Mouse (Mus musculus) forebrain, embryonic 12.5 days (tissue): Measurements from ENCODE around the gene Fcgr4. TPM values are rescaled to one million over a fixed set of nuclear protein-coding genes. Genes with fewer than 3 reads are reported as not detected.
"Not testable (repeated sequence)": the region's sequence is repeated elsewhere in the genome, so short reads cannot be mapped to it uniquely, and the experiment has no call there.

Experiments
- ATAC-seq: fragments of 200-750 bp; cut with Nextera tagmentation; 2 replicates; pipeline ENCODE4 v1.8.0; 2017; ENCODE audit warnings: moderate TSS enrichment; ENCODE audit not compliant: low FRiP score
- H3K27ac ChIP-seq: fragments of 300-500 bp; sonication (generic); 2 replicates; pipeline ENCODE4 v1.5.1; 2016; ENCODE audit warnings: mild to moderate bottlenecking
- H3K27me3 ChIP-seq: fragments of 300-500 bp; sonication (generic); 2 replicates; pipeline ENCODE4 v1.6.1; 2016; ENCODE audit warnings: mild to moderate bottlenecking
- H3K36me3 ChIP-seq: fragments of 300-500 bp; sonication (generic); replicated peaks from 2 replicates; pipeline ENCODE4 v1.6.1; 2016; ENCODE audit warnings: mild to moderate bottlenecking
- H3K4me1 ChIP-seq: fragments of 300-500 bp; sonication (generic); 2 replicates; pipeline ENCODE4 v1.6.1; 2016
- H3K4me2 ChIP-seq: fragments of 300-500 bp; sonication (generic); 2 replicates; pipeline ENCODE4 v1.6.1; 2016; ENCODE audit warnings: mild to moderate bottlenecking, moderate library complexity
- H3K4me3 ChIP-seq: fragments of 300-500 bp; sonication (generic); replicated peaks from 2 replicates; pipeline ENCODE4 v1.5.1; 2016; ENCODE audit warnings: mild to moderate bottlenecking
- H3K9ac ChIP-seq: fragments of 300-500 bp; sonication (generic); 2 replicates; pipeline ENCODE4 v1.6.1; 2016; ENCODE audit warnings: mild to moderate bottlenecking
- H3K9me3 ChIP-seq: fragments of 300-500 bp; sonication (generic); 2 replicates; pipeline ENCODE4 v1.6.1; 2016
- WGBS: fragments of 180-500 bp; shearing (Covaris S2); methylation state at CpG from one replicate; pipeline ENCODE4 v1.1.7; 2016; 5-methylcytosine and 5-hydroxymethylcytosine counted together
- polyA plus RNA-seq: library from polyadenylated mRNA; unstranded; fragments of >200 nt; fragmentation: Nextera tagmentation; extraction: Ambion mirVana; gene quantifications from 2 replicates; pipeline ENCODE4 v1.2.1, GENCODE M21; 2016

The Fcgr4 gene
- 0.26 and 0.31 TPM in 2 replicates for polyA plus RNA-seq

- Histone ChIP-seq H3K4me2 (no peak within 1 kb of the TSS), H3K4me3 (no peak within 1 kb of the TSS), H3K27me3 (no peaks in the 10 kb centered on the region), H3K27ac (no peak within 1 kb of the TSS), H3K36me3 (no peaks in the 10 kb centered on the region), H3K9me3 (no peaks in the 10 kb centered on the region), H3K4me1 (no peaks in the 10 kb centered on the region), H3K9ac (no peak within 1 kb of the TSS)
- 87% methylated on average over 2 of the region's 2 CpGs for WGBS
- ATAC-seq: no peak
Observed at GRCm38 (mm10) chr1:171018737-171019136, at the start of gene Fcgr4. TSS of gene Fcgr4 (plus strand) at chr1:171018920.

GRCm38 (mm10) chr1:170972494-170972893, 46.2 kb upstream of the Fcgr4 start:
- Histone ChIP-seq H3K4me3 (no peak overlapping the region), H3K27ac (no peak overlapping the region), H3K36me3 (no peaks in the 10 kb centered on the region), H3K9me3 (no peaks in the 10 kb centered on the region), H3K27me3 (no peaks in the 10 kb centered on the region), H3K4me1 (no peaks in the 10 kb centered on the region), H3K4me2 (no peak overlapping the region), H3K9ac (no peak overlapping the region)
- ATAC-seq: no peak
- 86% methylated on average over 6 of the region's 6 CpGs for WGBS

- Histone ChIP-seq H3K9me3 (no peaks in the 10 kb centered on the region), H3K4me1 (no peaks in the 10 kb centered on the region), H3K4me2 (no peak overlapping the region), H3K9ac (no peak overlapping the region), H3K36me3 (no peaks in the 10 kb centered on the region), H3K27ac (no peak overlapping the region), H3K27me3 (no peaks in the 10 kb centered on the region), H3K4me3 (no peak overlapping the region)
- ATAC-seq: no peak
- WGBS: 91% methylated on average over 4 of the region's 4 CpGs
Observed at GRCm38 (mm10) chr1:170972936-170973335, 45.8 kb upstream of the Fcgr4 start.

- Histone ChIP-seq H3K4me1 (no peaks in the 10 kb centered on the region), H3K27ac (no peak overlapping the region), H3K9me3 (no peaks in the 10 kb centered on the region), H3K36me3 (no peaks in the 10 kb centered on the region), H3K9ac (no peak overlapping the region), H3K4me3 (no peak overlapping the region), H3K27me3 (no peaks in the 10 kb centered on the region; the same call in 1 of the 2 replicates), H3K4me2 (no peak overlapping the region)
- WGBS: 89% methylated on average over 8 of the region's 8 CpGs
- no peak for ATAC-seq
Observed at GRCm38 (mm10) chr1:170974171-170974570, 44.5 kb upstream of the Fcgr4 start.

GRCm38 (mm10) chr1:170974736-170975135, 44.0 kb upstream of the Fcgr4 start:
- WGBS: 97% methylated on average over 2 of the region's 2 CpGs
- no peaks in the 10 kb centered on the region for H3K36me3 ChIP-seq
- no peak overlapping the region for H3K4me2 ChIP-seq
- H3K4me1 ChIP-seq: no peaks in the 10 kb centered on the region
- no peak for ATAC-seq
- no peaks in the 10 kb centered on the region for H3K9me3 ChIP-seq
- H3K9ac ChIP-seq: no peak overlapping the region
- H3K27me3 ChIP-seq: no peaks in the 10 kb centered on the region; the same call in 1 of the 2 replicates
- no peak overlapping the region for H3K4me3 ChIP-seq
- H3K27ac ChIP-seq: no peak overlapping the region

- not testable (repeated sequence) for H3K9me3 ChIP-seq, ATAC-seq, H3K36me3 ChIP-seq, H3K4me2 ChIP-seq, H3K4me1 ChIP-seq, H3K27ac ChIP-seq, H3K9ac ChIP-seq, H3K4me3 ChIP-seq, H3K27me3 ChIP-seq
- WGBS: 86% methylated on average over 2 of the region's 2 CpGs
Observed at GRCm38 (mm10) chr1:170975350-170975749, 43.4 kb upstream of the Fcgr4 start.

- H3K9me3 ChIP-seq: no peaks in the 10 kb centered on the region
- no peaks in the 10 kb centered on the region for H3K36me3 ChIP-seq
- H3K4me2 ChIP-seq: no peak overlapping the region
- no peak overlapping the region for H3K9ac ChIP-seq
- 75% methylated on average over 7 of the region's 7 CpGs for WGBS
- no peaks in the 10 kb centered on the region; the same call in 1 of the 2 replicates for H3K27me3 ChIP-seq
- H3K4me1 ChIP-seq: no peaks in the 10 kb centered on the region
- H3K4me3 ChIP-seq: no peak overlapping the region
- no peak overlapping the region for H3K27ac ChIP-seq
- no peak for ATAC-seq
Observed at GRCm38 (mm10) chr1:170975751-170976161, 43.0 kb upstream of the Fcgr4 start.

- no peaks in the 10 kb centered on the region for H3K4me1 ChIP-seq
- no peaks in the 10 kb centered on the region for H3K36me3 ChIP-seq
- ATAC-seq: no peak
- no peaks in the 10 kb centered on the region for H3K9me3 ChIP-seq
- 89% methylated on average over 5 of the region's 5 CpGs for WGBS
- H3K9ac ChIP-seq: no peak within 1 kb of the TSS
- H3K4me3 ChIP-seq: no peak within 1 kb of the TSS
- H3K27ac ChIP-seq: no peak within 1 kb of the TSS
- H3K4me2 ChIP-seq: no peak within 1 kb of the TSS
- no peaks in the 10 kb centered on the region; the same call in 1 of the 2 replicates for H3K27me3 ChIP-seq
Observed at GRCm38 (mm10) chr1:170976447-170976846, 42.3 kb upstream of the Fcgr4 start, which contains the start of gene Fcgr2b. TSS of gene Fcgr2b (minus strand) at chr1:170976547.

GRCm38 (mm10) chr1:170978601-170979000, 40.1 kb upstream of the Fcgr4 start:
- no peaks in the 10 kb centered on the region for H3K4me1 ChIP-seq
- no peaks in the 10 kb centered on the region for H3K9me3 ChIP-seq
- H3K4me3 ChIP-seq: no peak overlapping the region
- no peak overlapping the region for H3K9ac ChIP-seq
- no peaks in the 10 kb centered on the region for H3K36me3 ChIP-seq
- ATAC-seq: no peak
- 80% methylated on average over 4 of the region's 4 CpGs for WGBS
- no peaks in the 10 kb centered on the region; the same call in 1 of the 2 replicates for H3K27me3 ChIP-seq
- no peak overlapping the region for H3K27ac ChIP-seq
- no peak overlapping the region for H3K4me2 ChIP-seq

- H3K9ac ChIP-seq, H3K4me1 ChIP-seq, H3K27ac ChIP-seq, H3K9me3 ChIP-seq, H3K36me3 ChIP-seq, H3K4me2 ChIP-seq, H3K4me3 ChIP-seq, H3K27me3 ChIP-seq, ATAC-seq: not testable (repeated sequence)
- 85% methylated on average over 1 of the region's 1 CpGs for WGBS
Observed at GRCm38 (mm10) chr1:170981679-170982078, 37.0 kb upstream of the Fcgr4 start.

- WGBS: 85% methylated on average over 2 of the region's 2 CpGs
- H3K4me2 ChIP-seq: no peak overlapping the region
- H3K4me3 ChIP-seq: no peak overlapping the region
- H3K27me3 ChIP-seq: no peaks in the 10 kb centered on the region; the same call in 1 of the 2 replicates
- H3K9ac ChIP-seq: no peak overlapping the region
- H3K4me1 ChIP-seq: no peaks in the 10 kb centered on the region
- no peaks in the 10 kb centered on the region for H3K9me3 ChIP-seq
- ATAC-seq: no peak
- no peaks in the 10 kb centered on the region for H3K36me3 ChIP-seq
- no peak overlapping the region for H3K27ac ChIP-seq
Observed at GRCm38 (mm10) chr1:170982301-170982700, 36.4 kb upstream of the Fcgr4 start.

- Histone ChIP-seq H3K27me3 (no peaks in the 10 kb centered on the region; the same call in 1 of the 2 replicates), H3K9ac (no peak overlapping the region), H3K9me3 (no peaks in the 10 kb centered on the region), H3K4me1 (no peaks in the 10 kb centered on the region), H3K4me3 (no peak overlapping the region), H3K36me3 (no peaks in the 10 kb centered on the region), H3K4me2 (no peak overlapping the region), H3K27ac (no peak overlapping the region)
- ATAC-seq: no peak
- WGBS: 85% methylated on average over 4 of the region's 4 CpGs
Observed at GRCm38 (mm10) chr1:170983066-170983465, 35.7 kb upstream of the Fcgr4 start.

GRCm38 (mm10) chr1:170985092-170985491, 33.6 kb upstream of the Fcgr4 start:
- H3K27ac ChIP-seq: no peak overlapping the region
- no peaks in the 10 kb centered on the region for H3K4me1 ChIP-seq
- no peak for ATAC-seq
- no peak overlapping the region for H3K4me3 ChIP-seq
- WGBS: 90% methylated on average over 3 of the region's 3 CpGs
- H3K36me3 ChIP-seq: no peaks in the 10 kb centered on the region
- no peaks in the 10 kb centered on the region for H3K9me3 ChIP-seq
- H3K9ac ChIP-seq: no peak overlapping the region
- 0 out of 2 replicates have a peak, but pooled peaks cover 5% of the 10 kb centered on the region for H3K27me3 ChIP-seq
- H3K4me2 ChIP-seq: no peak overlapping the region
